Mouse (Mus musculus): ENCODE measurements around the gene Best3. TPM values are rescaled to one million over a fixed set of nuclear protein-coding genes. Genes with fewer than 3 reads are reported as not detected.

The Best3 gene
- 0.77 and 0.81 TPM in 2 replicates for polyA plus RNA-seq (2014; fragmentation: Nextera tagmentation; extraction: Ambion mirVana)

GRCm38 (mm10) chr10:116986264-116987082 is at the start of gene Best3:
Best3 (plus strand) TSS chr10:116986314.
- H3K4me2 ChIP-seq (ENCODE audit: low read length): peak within 1 kb of the TSS; percentile 28

GRCm38 (mm10) chr10:116943025-116943424 is 43.1 kb upstream of the Best3 start:
- H3K4me3 ChIP-seq (ENCODE audit: control insufficient read depth in 1 of 2, insufficient read depth in 1 of 2, low read depth in 1 of 2, low read length in 2 of 2): no peak overlapping the region
- ATAC-seq (ENCODE audit: insufficient number of reproducible peaks, insufficient read depth, low FRiP score, low read depth): no peak
- H3K36me3 ChIP-seq (ENCODE audit: control insufficient read depth, insufficient read depth, low read length): peaks cover 23% of the 10 kb centered on the region
- peaks cover 14 to 28% of the 10 kb centered on the region in 2 experiments for H3K4me1 ChIP-seq (ENCODE audit: control insufficient read depth in 2 of 2, insufficient read depth in 2 of 2, low read length in 2 of 2)
- WGBS: 91% methylated on average over 6 of the region's 6 CpGs
- H3K4me2 ChIP-seq (ENCODE audit: low read length): no peak overlapping the region
- no peaks in the 10 kb centered on the region for H3K27me3 ChIP-seq (ENCODE audit: control insufficient read depth, insufficient read depth, low read length)
- 0 out of 2 replicates have a peak, but pooled peaks cover 7% of the 10 kb centered on the region for H3K9me3 ChIP-seq (ENCODE audit: control insufficient read depth, low read length)
- H3K27ac ChIP-seq (replicated peaks in 1 of 2; ENCODE audit: control insufficient read depth in 1 of 2, insufficient read depth in 1 of 2, low read depth in 2 of 2, low read length in 2 of 2): no peak overlapping the region
- no peak overlapping the region for H3K9ac ChIP-seq (ENCODE audit: low read length)

More at GRCm38 (mm10) chr10:116986264-116987082, at the start of gene Best3:
- peak within 1 kb of the TSS in 1 of 2 experiments; percentile 10; a peak in 1 of 4 replicates for H3K4me3 ChIP-seq (ENCODE audit: control insufficient read depth in 1 of 2, insufficient read depth in 1 of 2, low read depth in 1 of 2, low read length in 2 of 2)
- no peak within 1 kb of the TSS; a peak in 1 of 4 replicates for H3K27ac ChIP-seq (replicated peaks in 1 of 2; ENCODE audit: control insufficient read depth in 1 of 2, insufficient read depth in 1 of 2, low read depth in 2 of 2, low read length in 2 of 2)
- WGBS: 44% methylated on average over 21 of the region's 21 CpGs
- H3K27me3 ChIP-seq (ENCODE audit: control insufficient read depth, insufficient read depth, low read length): no peaks in the 10 kb centered on the region
- ATAC-seq (ENCODE audit: insufficient number of reproducible peaks, insufficient read depth, low FRiP score, low read depth): no peak
- H3K9ac ChIP-seq (ENCODE audit: low read length): peak within 1 kb of the TSS; percentile 31
- H3K4me1 ChIP-seq (ENCODE audit: control insufficient read depth in 2 of 2, insufficient read depth in 2 of 2, low read length in 2 of 2): peaks cover 0 to 7% of the 10 kb centered on the region in 2 experiments; a peak in 3 of 4 replicates
- H3K36me3 ChIP-seq (ENCODE audit: control insufficient read depth, insufficient read depth, low read length): no peaks in the 10 kb centered on the region
- no peaks in the 10 kb centered on the region for H3K9me3 ChIP-seq (ENCODE audit: control insufficient read depth, low read length)

DNA sequence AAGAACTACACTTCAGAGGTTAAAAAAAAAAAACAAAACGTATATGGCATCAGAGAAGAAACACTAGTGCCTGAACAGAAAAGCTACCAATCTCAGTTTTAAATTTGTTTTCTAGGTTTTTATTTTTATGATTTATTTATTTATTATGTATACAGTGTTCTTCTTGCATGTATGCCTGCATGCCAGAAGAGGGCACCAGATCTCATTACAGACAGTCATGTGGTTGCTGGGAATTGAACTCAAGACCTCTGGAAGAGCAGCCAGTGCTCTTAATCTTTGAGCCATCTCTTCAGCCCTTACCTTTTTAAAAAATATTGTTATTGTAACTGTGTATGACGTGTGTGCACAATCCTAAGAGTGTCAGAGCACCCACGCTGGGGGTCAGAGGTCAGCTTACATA is 42.0 kb upstream of the Best3 start:
- Histone ChIP-seq H3K9me3 (ENCODE audit: control insufficient read depth, low read length) (0 out of 2 replicates have a peak, but pooled peaks cover 7% of the 10 kb centered on the region), H3K36me3 (ENCODE audit: control insufficient read depth, insufficient read depth, low read length) (peaks cover 12% of the 10 kb centered on the region), H3K4me1 (ENCODE audit: control insufficient read depth in 2 of 2, insufficient read depth in 2 of 2, low read length in 2 of 2) (peaks cover 16 to 36% of the 10 kb centered on the region in 2 experiments), H3K27me3 (ENCODE audit: control insufficient read depth, insufficient read depth, low read length) (no peaks in the 10 kb centered on the region), H3K4me2 (ENCODE audit: low read length) (no peak overlapping the region), H3K27ac (replicated peaks in 1 of 2; ENCODE audit: control insufficient read depth in 1 of 2, insufficient read depth in 1 of 2, low read depth in 2 of 2, low read length in 2 of 2) (peak overlapping the region in 1 of 2 experiments; percentile 90; a peak in 2 of 4 replicates), H3K9ac (ENCODE audit: low read length) (no peak overlapping the region), H3K4me3 (ENCODE audit: control insufficient read depth in 1 of 2, insufficient read depth in 1 of 2, low read depth in 1 of 2, low read length in 2 of 2) (no peak overlapping the region)
- no peak for ATAC-seq (ENCODE audit: insufficient number of reproducible peaks, insufficient read depth, low FRiP score, low read depth)
- WGBS: 91% methylated on average over 3 of the region's 3 CpGs

- H3K36me3 ChIP-seq (ENCODE audit: control insufficient read depth, insufficient read depth, low read length): peaks cover 9% of the 10 kb centered on the region
- H3K9me3 ChIP-seq (ENCODE audit: control insufficient read depth, low read length): 0 out of 2 replicates have a peak, but pooled peaks cover 7% of the 10 kb centered on the region
- H3K9ac ChIP-seq (ENCODE audit: low read length): peak overlapping the region; percentile 62; the same call in 1 of the 2 replicates
- peak overlapping the region; percentile 50 for H3K4me2 ChIP-seq (ENCODE audit: low read length)
- peaks cover 16 to 36% of the 10 kb centered on the region in 2 experiments for H3K4me1 ChIP-seq (ENCODE audit: control insufficient read depth in 2 of 2, insufficient read depth in 2 of 2, low read length in 2 of 2)
- 16% methylated on average over 10 of the region's 10 CpGs for WGBS
- H3K27ac ChIP-seq (replicated peaks in 1 of 2; ENCODE audit: control insufficient read depth in 1 of 2, insufficient read depth in 1 of 2, low read depth in 2 of 2, low read length in 2 of 2): peak overlapping the region; percentile 90 to 95
- H3K27me3 ChIP-seq (ENCODE audit: control insufficient read depth, insufficient read depth, low read length): no peaks in the 10 kb centered on the region
- peak overlapping the region; percentile 6 to 13; a peak in 2 of 4 replicates for H3K4me3 ChIP-seq (ENCODE audit: control insufficient read depth in 1 of 2, insufficient read depth in 1 of 2, low read depth in 1 of 2, low read length in 2 of 2)
- no peak; the same call in 1 of the 2 replicates for ATAC-seq (ENCODE audit: insufficient number of reproducible peaks, insufficient read depth, low FRiP score, low read depth)
These were observed 41.2 kb upstream of the Best3 start for GRCm38 (mm10) chr10:116944940-116945339.

- no peak for ATAC-seq (ENCODE audit: insufficient number of reproducible peaks, insufficient read depth, low FRiP score, low read depth)
- 75% methylated on average over 9 of the region's 9 CpGs for WGBS
These were observed 37.7 kb upstream of the Best3 start for GRCm38 (mm10) chr10:116948414-116948813.

GRCm38 (mm10) chr10:116949111-116950008 is 36.8 kb upstream of the Best3 start:
- Histone ChIP-seq H3K9ac (ENCODE audit: low read length) (peak overlapping the region; percentile 93), H3K27ac (replicated peaks in 1 of 2; ENCODE audit: control insufficient read depth in 1 of 2, insufficient read depth in 1 of 2, low read depth in 2 of 2, low read length in 2 of 2) (peak overlapping the region; percentile 88 to 89; a peak in 3 of 4 replicates), H3K4me1 (ENCODE audit: control insufficient read depth in 2 of 2, insufficient read depth in 2 of 2, low read length in 2 of 2) (peaks cover 16 to 35% of the 10 kb centered on the region in 2 experiments), H3K27me3 (ENCODE audit: control insufficient read depth, insufficient read depth, low read length) (no peaks in the 10 kb centered on the region), H3K4me3 (ENCODE audit: control insufficient read depth in 1 of 2, insufficient read depth in 1 of 2, low read depth in 1 of 2, low read length in 2 of 2) (peak overlapping the region; percentile 89 to 100), H3K36me3 (ENCODE audit: control insufficient read depth, insufficient read depth, low read length) (no peaks in the 10 kb centered on the region), H3K9me3 (ENCODE audit: control insufficient read depth, low read length) (peaks cover 4% of the 10 kb centered on the region; the same call in 1 of the 2 replicates), H3K4me2 (ENCODE audit: low read length) (peak overlapping the region; percentile 71)
- WGBS: 3% methylated on average over 44 of the region's 44 CpGs
- ATAC-seq (ENCODE audit: insufficient number of reproducible peaks, insufficient read depth, low FRiP score, low read depth): peak; percentile 5; the same call in 1 of the 2 replicates

More at GRCm38 (mm10) chr10:116948414-116948813, 37.7 kb upstream of the Best3 start:
- Histone ChIP-seq H3K4me2 (ENCODE audit: low read length) (peak overlapping the region; percentile 71), H3K27me3 (ENCODE audit: control insufficient read depth, insufficient read depth, low read length) (no peaks in the 10 kb centered on the region), H3K9ac (ENCODE audit: low read length) (peak overlapping the region; percentile 93), H3K4me1 (ENCODE audit: control insufficient read depth in 2 of 2, insufficient read depth in 2 of 2, low read length in 2 of 2) (peaks cover 16 to 36% of the 10 kb centered on the region in 2 experiments), H3K27ac (replicated peaks in 1 of 2; ENCODE audit: control insufficient read depth in 1 of 2, insufficient read depth in 1 of 2, low read depth in 2 of 2, low read length in 2 of 2) (no peak overlapping the region), H3K9me3 (ENCODE audit: control insufficient read depth, low read length) (peaks cover 4% of the 10 kb centered on the region; the same call in 1 of the 2 replicates), H3K36me3 (ENCODE audit: control insufficient read depth, insufficient read depth, low read length) (no peaks in the 10 kb centered on the region), H3K4me3 (ENCODE audit: control insufficient read depth in 1 of 2, insufficient read depth in 1 of 2, low read depth in 1 of 2, low read length in 2 of 2) (peak overlapping the region in 1 of 2 experiments; percentile 89; a peak in 2 of 4 replicates)
